1 mouse cellular context compared by ENCODE assay signal in the genomic region with DNA sequence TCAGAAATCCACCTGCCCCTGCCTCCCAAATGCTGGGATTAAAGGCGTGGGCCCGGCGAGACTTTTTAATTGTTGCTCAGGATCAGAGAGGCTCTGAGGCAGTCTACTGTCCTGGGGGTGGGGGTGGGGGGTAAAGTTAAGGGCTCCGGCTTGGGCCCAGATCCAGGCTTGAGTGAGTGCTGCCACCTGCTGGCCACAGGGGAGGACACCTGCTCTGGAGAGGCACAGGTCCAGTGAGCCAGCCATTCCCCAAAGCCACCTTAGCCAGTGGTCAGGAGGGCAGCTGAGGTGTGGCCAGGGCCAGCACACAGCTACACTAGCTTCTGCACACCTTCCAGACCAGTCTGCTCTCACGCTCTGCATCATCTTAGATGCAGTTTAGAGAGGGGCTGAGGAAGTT.
TF ChIP-seq lines count a peak whose summit lies in the region.

No protein-coding gene starts in this region.

TF ChIP-seq in MEL, 35 proteins besides CTCF, POLR2A, EP300 and RAD21 (continued from another document):
- no peak for TF ChIP-seq GABPA (IDR thresholded peaks at IDR 0.05; ENCODE audit: low read depth, low read length)
- TF ChIP-seq RCOR1 (IDR thresholded peaks at IDR 0.05; ENCODE audit: low read depth, low read length): no peak
- no peak for TF ChIP-seq ZKSCAN1 (IDR thresholded peaks at IDR 0.05; ENCODE audit: low read depth, low read length)
- no peak for TF ChIP-seq USF2 (IDR thresholded peaks at IDR 0.05; ENCODE audit: borderline replicate concordance in 1 of 2, insufficient read depth in 1 of 2, low read depth in 1 of 2, low read length in 2 of 2)
- no peak for TF ChIP-seq MAFK (IDR thresholded peaks at IDR 0.05; ENCODE audit: borderline replicate concordance, low read depth, low read length)
- peak; percentile 91 for TF ChIP-seq SMC3 (IDR thresholded peaks at IDR 0.05; ENCODE audit: low read depth, low read length)
- TF ChIP-seq KAT2A (conservative IDR thresholded peaks at IDR 0.05; ENCODE audit: low read depth, low read length): no peak
- TF ChIP-seq MAZ (IDR thresholded peaks at IDR 0.05; ENCODE audit: low read depth, low read length): no peak
- TF ChIP-seq UBTF (IDR thresholded peaks at IDR 0.05; ENCODE audit: borderline replicate concordance, insufficient read depth, low read depth, low read length): no peak
